Mouse (Mus musculus) liver (tissue): ENCODE measurements around the gene Yjefn3.

Experiments
- DNase-seq: peaks from one replicate; pipeline ENCODE4 v3.0.0-alpha.2; 2020; ENCODE audit warnings: mixed read lengths

Gene Yjefn3

GRCm38 (mm10) chr8:69877992-69878391, 24.5 kb downstream of the Yjefn3 start:
- DNase-seq = no peak

GRCm38 (mm10) chr8:69877396-69877795, 25.1 kb downstream of the Yjefn3 start:
- no peak for DNase-seq

- DNase-seq = no peak
Measured at GRCm38 (mm10) chr8:69876967-69877366, 25.5 kb downstream of the Yjefn3 start.

- DNase-seq = no peak
Measured at GRCm38 (mm10) chr8:69876097-69876496, 26.4 kb downstream of the Yjefn3 start.

GRCm38 (mm10) chr8:69874654-69875053, 27.9 kb downstream of the Yjefn3 start:
- no peak for DNase-seq

GRCm38 (mm10) chr8:69874155-69874554, 28.4 kb downstream of the Yjefn3 start:
- DNase-seq = peak; percentile 62

- DNase-seq = no peak
Measured at GRCm38 (mm10) chr8:69870907-69871306, 31.6 kb downstream of the Yjefn3 start.

- no peak for DNase-seq
Measured at GRCm38 (mm10) chr8:69870003-69870765, 32.3 kb downstream of the Yjefn3 start.

- DNase-seq = no peak
Measured at GRCm38 (mm10) chr8:69867696-69868326, 34.7 kb downstream of the Yjefn3 start.

- DNase-seq = no peak
Measured at GRCm38 (mm10) chr8:69864180-69864579, 38.3 kb downstream of the Yjefn3 start.

GRCm38 (mm10) chr8:69863387-69864020, 39.0 kb downstream of the Yjefn3 start:
- no peak for DNase-seq

- no peak for DNase-seq
Measured at GRCm38 (mm10) chr8:69861251-69861650, 41.3 kb downstream of the Yjefn3 start.

- no peak for DNase-seq
Measured at GRCm38 (mm10) chr8:69860807-69861206, 41.7 kb downstream of the Yjefn3 start.

GRCm38 (mm10) chr8:69853869-69854268, 48.6 kb downstream of the Yjefn3 start:
- no peak for DNase-seq

GRCm38 (mm10) chr8:69850926-69851506, 51.5 kb downstream of the Yjefn3 start:
- peak; percentile 72 for DNase-seq

- peak; percentile 64 for DNase-seq
Measured at GRCm38 (mm10) chr8:69849899-69850298, 52.6 kb downstream of the Yjefn3 start.

- DNase-seq = peak; percentile 45
Measured at GRCm38 (mm10) chr8:69848951-69849350, 53.6 kb downstream of the Yjefn3 start.

- DNase-seq = no peak
Measured at GRCm38 (mm10) chr8:69847167-69848065, 55.1 kb downstream of the Yjefn3 start.
